Mouse (Mus musculus): ENCODE measurements around the gene Maz.
A peak's percentile ranks its signal among the peaks of the same experiment; 100 is the strongest.

- TF ChIP-seq EP300 (IDR thresholded peaks at IDR 0.05; ENCODE audit: low read depth) (no peak), CTCF (IDR thresholded peaks at IDR 0.05; ENCODE audit: low read depth) (peak; percentile 52)
These were observed 22.5 kb downstream of the Maz start for GRCm38 (mm10) chr7:127004122-127004875.

Data from liver, embryonic 14.5 days (tissue).